Mouse (Mus musculus) CH12.LX (cell line): ENCODE results near the gene Dnm2. TPM values are rescaled to one million over a fixed set of nuclear protein-coding genes. Genes with fewer than 3 reads are reported as not detected.
"Not testable (repeated sequence)": the region's sequence is repeated elsewhere in the genome, so short reads cannot be mapped to it uniquely, and the experiment has no call there.

Source experiments
- DNase-seq: peaks from one replicate; pipeline ENCODE4 v3.0.0-alpha.2; 2013; ENCODE audit errors: extremely low read depth
- H3K27ac ChIP-seq: 2 replicates; pipeline ENCODE4 v1.5.1; 2012; ENCODE audit warnings: low read depth, mild to moderate bottlenecking, control low read depth, moderate library complexity; ENCODE audit not compliant: insufficient read depth
- H3K27me3 ChIP-seq: replicated peaks from 2 replicates; pipeline ENCODE3; 2012; ENCODE audit warnings: inconsistent platforms
- H3K36me3 ChIP-seq, 2 experiments: replicated peaks in 1 of 2; 2 replicates each; pipeline versions ENCODE3 to v1.6.1; 2012; ENCODE audit warnings: inconsistent platforms in 1 of 2, low read length in 1 of 2, mild to moderate bottlenecking in 1 of 2, mixed read lengths in 1 of 2, moderate library complexity in 1 of 2; ENCODE audit not compliant: control insufficient read depth in 1 of 2, insufficient read depth in 1 of 2
- H3K4me1 ChIP-seq, 2 experiments: 2 replicates each; pipeline ENCODE4 v1.6.1; 2012; ENCODE audit warnings: inconsistent platforms in 1 of 2, moderate library complexity in 1 of 2; ENCODE audit not compliant: insufficient read depth in 2 of 2, control insufficient read depth in 1 of 2
- H3K4me2 ChIP-seq: 2 replicates; pipeline ENCODE4 v1.6.1; 2012; ENCODE audit warnings: low read depth, mild to moderate bottlenecking, control low read depth; ENCODE audit not compliant: poor library complexity, insufficient read depth, severe bottlenecking
- H3K4me3 ChIP-seq, 3 experiments: fragments of 150-350 bp in 1 of 3; sonication (generic) in 1 of 3; replicated peaks in 1 of 3; 2 replicates each; pipeline versions ENCODE3 to v1.5.1; 2011 to 2012; ENCODE audit warnings: low read depth in 2 of 3, low read length in 2 of 3, mild to moderate bottlenecking in 2 of 3, moderate library complexity in 2 of 3, control low read depth in 1 of 3, improper control_type of control experiment in 1 of 3, inconsistent platforms in 1 of 3, mixed read lengths in 1 of 3; ENCODE audit not compliant: poor library complexity in 1 of 3
- H3K79me2 ChIP-seq: replicated peaks from 2 replicates; pipeline ENCODE4 v1.6.1; 2012; ENCODE audit warnings: mild to moderate bottlenecking, moderate library complexity; ENCODE audit not compliant: control insufficient read depth, poor library complexity, insufficient read depth, severe bottlenecking; ENCODE audit errors: extremely low read depth
- H3K9ac ChIP-seq: 2 replicates; pipeline ENCODE4 v1.6.1; 2012; ENCODE audit warnings: low read depth, mild to moderate bottlenecking, control low read depth, moderate library complexity; ENCODE audit not compliant: insufficient read depth
- H3K9me3 ChIP-seq: replicated peaks from 2 replicates; pipeline ENCODE3; 2012; ENCODE audit warnings: low read length, inconsistent platforms, mixed read lengths
- BHLHE40 ChIP-seq: IDR thresholded peaks from 2 replicates; pipeline ENCODE4 v1.6.1; 2011; ENCODE audit warnings: mild to moderate bottlenecking, low read depth, low read length, improper control_type of control experiment
- CHD1 ChIP-seq: IDR thresholded peaks from 2 replicates; pipeline ENCODE4 v1.6.1; 2012; ENCODE audit warnings: low read depth, low read length, improper control_type of control experiment, inconsistent platforms
- CHD2 ChIP-seq: IDR thresholded peaks from 2 replicates; pipeline ENCODE4 v1.6.1; 2011; ENCODE audit warnings: low read length, improper control_type of control experiment
- E2F4 ChIP-seq: IDR thresholded peaks from 2 replicates; pipeline ENCODE4 v1.6.1; 2011; ENCODE audit warnings: low read depth, low read length, improper control_type of control experiment; ENCODE audit not compliant: insufficient replicate concordance
- ELF1 ChIP-seq: IDR thresholded peaks from 2 replicates; pipeline ENCODE4 v1.6.1; 2014; ENCODE audit warnings: low read depth, mild to moderate bottlenecking, inconsistent platforms, low read length, improper control_type of control experiment
- EP300 ChIP-seq: IDR thresholded peaks from 2 replicates; pipeline ENCODE4 v1.6.1; 2011; ENCODE audit warnings: low read length, improper control_type of control experiment
- ETS1 ChIP-seq: conservative IDR thresholded peaks from 2 replicates; pipeline ENCODE4 v1.6.1; 2012; ENCODE audit warnings: low read depth, mild to moderate bottlenecking, inconsistent platforms, low read length, improper control_type of control experiment, moderate library complexity
- GABPA ChIP-seq: IDR thresholded peaks from 2 replicates; pipeline ENCODE4 v1.6.1; 2012; ENCODE audit warnings: low read depth, low read length, improper control_type of control experiment, inconsistent platforms; ENCODE audit not compliant: insufficient replicate concordance
- KAT2A ChIP-seq: IDR thresholded peaks from 2 replicates; pipeline ENCODE4 v1.6.1; 2012; ENCODE audit warnings: low read length, improper control_type of control experiment, inconsistent platforms; ENCODE audit not compliant: insufficient replicate concordance
- MAFK ChIP-seq: IDR thresholded peaks from 2 replicates; pipeline ENCODE4 v1.6.1; 2011; ENCODE audit warnings: low read length, improper control_type of control experiment; ENCODE audit not compliant: insufficient replicate concordance
- MAZ ChIP-seq: IDR thresholded peaks from 2 replicates; pipeline ENCODE4 v1.6.1; 2012; ENCODE audit warnings: low read depth, mild to moderate bottlenecking, inconsistent platforms, low read length, improper control_type of control experiment, moderate library complexity
- MXI1 ChIP-seq: IDR thresholded peaks from 2 replicates; pipeline ENCODE4 v1.6.1; 2011; ENCODE audit warnings: mild to moderate bottlenecking, low read depth, low read length, improper control_type of control experiment
- NELFE ChIP-seq: IDR thresholded peaks from 2 replicates; pipeline ENCODE4 v1.6.1; 2011; ENCODE audit warnings: low read depth, low read length, improper control_type of control experiment
- PAX5 ChIP-seq: IDR thresholded peaks from 2 replicates; pipeline ENCODE4 v1.6.1; 2012; ENCODE audit warnings: low read length, inconsistent platforms, mixed read lengths
- RAD21 ChIP-seq: IDR thresholded peaks from 2 replicates; pipeline ENCODE4 v1.6.1; 2011; ENCODE audit warnings: low read depth, mild to moderate bottlenecking, low read length, improper control_type of control experiment, moderate library complexity
- RCOR1 ChIP-seq: conservative IDR thresholded peaks from 2 replicates; pipeline ENCODE4 v1.6.1; 2012; ENCODE audit warnings: low read depth, mild to moderate bottlenecking, inconsistent platforms, low read length, improper control_type of control experiment
- SIN3A ChIP-seq: IDR thresholded peaks from 2 replicates; pipeline ENCODE4 v1.6.1; 2012; ENCODE audit warnings: low read length, improper control_type of control experiment, inconsistent platforms
- SMC3 ChIP-seq: IDR thresholded peaks from 2 replicates; pipeline ENCODE4 v1.6.1; 2011; ENCODE audit warnings: low read depth, low read length, improper control_type of control experiment
- USF1 ChIP-seq: IDR thresholded peaks from 2 replicates; pipeline ENCODE4 v1.6.1; 2014; ENCODE audit warnings: low read depth, mild to moderate bottlenecking, inconsistent platforms, low read length, improper control_type of control experiment
- USF2 ChIP-seq: conservative IDR thresholded peaks from 2 replicates; pipeline ENCODE4 v1.6.1; 2011; ENCODE audit warnings: low read depth, low read length, improper control_type of control experiment
- ZC3H11A ChIP-seq: IDR thresholded peaks from 2 replicates; pipeline ENCODE4 v1.6.1; 2012; ENCODE audit warnings: low read depth, mild to moderate bottlenecking, inconsistent platforms, low read length, improper control_type of control experiment
- dilution Hi-C: fragments of 300-500 bp; cut with MboI; formaldehyde crosslinking; loops from 2 replicates; pipeline ENCODE4 v1.14.3; 2020; ENCODE audit warnings: low sequenced_read_pairs; ENCODE audit not compliant: extremely low pct_unique_long_range_greater_than_20kb, extremely low pct_ligation_motif_present
- in situ Hi-C: fragments of 300-500 bp; cut with MboI; formaldehyde crosslinking; loops from 3 replicates; pipeline ENCODE4 v1.14.3; 2019; ENCODE audit warnings: low sequenced_read_pairs, low pct_ligation_motif_present, low pct_unique_long_range_greater_than_20kb, mixed read lengths
- polyA plus RNA-seq: library from polyadenylated mRNA; unstranded; fragments of >175 nt; gene quantifications from 2 replicates; pipeline ENCODE4 v1.2.1, GENCODE M21; 2012; ENCODE audit warnings: low read depth; ENCODE audit not compliant: insufficient read length
- total RNA-seq, 2 experiments: library from RNA; depleted of rRNA; stranded (reverse); fragments of 300-350 nt in 1 of 2; fragments of >200 nt in 1 of 2; gene quantifications; 2 replicates each; pipeline ENCODE4 v1.2.3; 2012 to 2014

Gene Dnm2
- total and polyA plus RNA-seq, 3 experiments: 36.4 to 64.3 (median 55.4) TPM

- in situ Hi-C loops (no loop called here), dilution Hi-C loops (no loop called here)
- no peak overlapping the region for H3K4me3 ChIP-seq
- no peak overlapping the region for H3K4me2 ChIP-seq
- no peaks in the 10 kb centered on the region for H3K36me3 ChIP-seq
- peaks cover 4 to 7% of the 10 kb centered on the region in 2 experiments; a peak in 1 of 4 replicates for H3K4me1 ChIP-seq
- H3K27ac ChIP-seq: no peak overlapping the region
- no peak for DNase-seq
- H3K27me3 ChIP-seq: no peaks in the 10 kb centered on the region
- TF ChIP-seq CHD2: no peak
- TF ChIP-seq MXI1: no peak
- TF ChIP-seq CHD1: no peak
- TF ChIP-seq E2F4: no peak
- no peak for TF ChIP-seq ETS1
- TF ChIP-seq MAZ: no peak
- no peak for TF ChIP-seq PAX5
- TF ChIP-seq EP300: no peak
- no peak for TF ChIP-seq USF2
- no peak for TF ChIP-seq GABPA
- TF ChIP-seq RAD21: no peak
- no peak for TF ChIP-seq USF1
- TF ChIP-seq NELFE: no peak
- no peak for TF ChIP-seq ELF1
- no peak for TF ChIP-seq MAFK
- TF ChIP-seq KAT2A: no peak
- TF ChIP-seq ZC3H11A: no peak
- TF ChIP-seq SIN3A: no peak
- no peak for TF ChIP-seq SMC3
- no peaks in the 10 kb centered on the region for H3K79me2 ChIP-seq
- H3K9ac ChIP-seq: no peak overlapping the region
- no peaks in the 10 kb centered on the region for H3K9me3 ChIP-seq
These were observed 112.3 kb downstream of the Dnm2 start for GRCm38 (mm10) chr9:21537009-21537408.

- Histone ChIP-seq H3K9me3 (no peaks in the 10 kb centered on the region), H3K27ac (no peak overlapping the region), H3K27me3 (no peaks in the 10 kb centered on the region), H3K79me2 (no peaks in the 10 kb centered on the region), H3K4me2 (peak overlapping the region; percentile 26; the same call in 1 of the 2 replicates), H3K36me3 (no peaks in the 10 kb centered on the region), H3K4me3 (peak overlapping the region in 1 of 3 experiments; percentile 25), H3K9ac (no peak overlapping the region), H3K4me1 (peaks cover 2 to 7% of the 10 kb centered on the region in 2 experiments)
- TF ChIP-seq BHLHE40 (peak; percentile 67), RCOR1 (no peak)
- in situ Hi-C loops (no loop called here), dilution Hi-C loops (no loop called here)
- DNase-seq: no peak
These were observed 115.5 kb downstream of the Dnm2 start for GRCm38 (mm10) chr9:21539981-21540753.

- H3K79me2 ChIP-seq, dilution Hi-C loops, H3K27me3 ChIP-seq, H3K4me3 ChIP-seq, H3K27ac ChIP-seq, H3K9me3 ChIP-seq, DNase-seq, H3K4me1 ChIP-seq, H3K4me2 ChIP-seq, H3K36me3 ChIP-seq, in situ Hi-C loops, H3K9ac ChIP-seq: not testable (repeated sequence)
These were observed 117.3 kb downstream of the Dnm2 start for GRCm38 (mm10) chr9:21542001-21542400.
